Mouse (Mus musculus) heart, postnatal 36 days (tissue): ENCODE results near the gene Itpkb. TPM values are rescaled to one million over a fixed set of nuclear protein-coding genes. Genes with fewer than 3 reads are reported as not detected.

Experiments
- DNase-seq, 2 experiments: peaks; one replicate each; pipeline ENCODE4 v3.0.0; 2021 to 2022
- intact Hi-C: fragments of 180-260 bp; cut with DNase I; formaldehyde crosslinking; loops from one replicate; pipeline ENCODE4 v1.15.1; 2025
- total RNA-seq, 2 experiments: library from RNA; stranded (reverse); gene quantifications; 2 replicates each; pipeline ENCODE4 v1.2.3; 2021

The Itpkb gene
- total RNA-seq, 2 experiments from 2014 or later: 55.1 to 60.7 TPM

DNA sequence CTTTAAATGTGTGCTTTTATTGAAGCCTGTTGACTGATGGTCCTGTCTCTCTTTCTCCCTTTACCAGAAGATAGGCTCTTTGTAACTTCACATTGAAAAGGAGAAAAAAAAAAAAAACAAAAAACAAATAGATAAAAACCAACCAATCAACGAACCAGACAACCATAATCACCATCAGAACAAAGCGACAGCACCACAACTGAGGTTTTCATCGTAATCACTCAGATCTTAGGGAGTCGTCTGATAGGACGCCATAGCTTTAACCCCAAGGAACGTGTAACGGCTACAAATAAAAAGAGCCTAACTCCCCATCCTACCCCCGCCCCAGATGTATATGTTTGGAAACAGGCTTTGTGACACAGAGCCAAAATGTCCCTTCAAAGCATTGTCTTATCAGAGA lies 8.1 kb downstream of the Itpkb start:
- intact Hi-C loops: no loop called here
- DNase-seq: no peak

DNA sequence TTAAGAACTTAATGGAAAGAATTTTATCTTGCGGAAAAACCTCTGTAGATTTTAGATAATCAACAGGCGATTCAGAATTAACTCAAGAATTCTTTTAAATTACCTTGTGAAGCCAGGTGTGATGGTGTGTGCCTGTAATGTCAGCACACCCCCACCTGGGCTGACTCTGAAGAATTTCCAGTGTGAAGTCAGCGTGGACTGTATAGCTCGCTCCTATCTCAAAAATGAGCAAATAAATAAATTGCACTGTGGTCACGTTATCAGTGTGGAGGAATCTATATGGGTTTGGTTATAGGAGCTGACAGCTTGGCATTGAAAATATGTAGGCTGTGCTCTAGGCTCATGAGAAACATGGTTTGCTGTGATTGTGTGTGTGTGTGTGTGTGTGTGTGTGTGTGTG lies 8.9 kb downstream of the Itpkb start:
- no peak for DNase-seq
- intact Hi-C loops: no loop called here

DNA sequence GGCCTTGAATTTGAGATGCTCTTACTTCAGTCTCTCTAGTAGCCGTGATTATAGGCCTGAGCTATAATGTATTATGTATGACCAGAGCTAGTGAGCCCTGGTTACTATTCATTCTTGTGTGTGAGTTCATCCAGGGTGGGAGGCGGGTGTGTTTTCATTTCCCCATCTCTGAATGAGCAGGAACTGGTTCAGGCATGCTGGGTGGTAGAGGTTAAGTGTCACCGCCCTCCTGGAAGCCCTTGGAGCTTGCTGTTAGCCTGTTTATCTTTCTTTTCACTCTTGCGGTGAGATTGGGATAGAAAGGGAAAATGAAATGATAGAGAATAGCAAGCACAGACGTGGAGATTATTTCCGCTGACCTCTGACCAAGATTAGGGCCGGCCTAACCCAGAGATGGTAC lies 12.7 kb downstream of the Itpkb start:
- intact Hi-C loops: no loop called here
- no peak for DNase-seq

DNA sequence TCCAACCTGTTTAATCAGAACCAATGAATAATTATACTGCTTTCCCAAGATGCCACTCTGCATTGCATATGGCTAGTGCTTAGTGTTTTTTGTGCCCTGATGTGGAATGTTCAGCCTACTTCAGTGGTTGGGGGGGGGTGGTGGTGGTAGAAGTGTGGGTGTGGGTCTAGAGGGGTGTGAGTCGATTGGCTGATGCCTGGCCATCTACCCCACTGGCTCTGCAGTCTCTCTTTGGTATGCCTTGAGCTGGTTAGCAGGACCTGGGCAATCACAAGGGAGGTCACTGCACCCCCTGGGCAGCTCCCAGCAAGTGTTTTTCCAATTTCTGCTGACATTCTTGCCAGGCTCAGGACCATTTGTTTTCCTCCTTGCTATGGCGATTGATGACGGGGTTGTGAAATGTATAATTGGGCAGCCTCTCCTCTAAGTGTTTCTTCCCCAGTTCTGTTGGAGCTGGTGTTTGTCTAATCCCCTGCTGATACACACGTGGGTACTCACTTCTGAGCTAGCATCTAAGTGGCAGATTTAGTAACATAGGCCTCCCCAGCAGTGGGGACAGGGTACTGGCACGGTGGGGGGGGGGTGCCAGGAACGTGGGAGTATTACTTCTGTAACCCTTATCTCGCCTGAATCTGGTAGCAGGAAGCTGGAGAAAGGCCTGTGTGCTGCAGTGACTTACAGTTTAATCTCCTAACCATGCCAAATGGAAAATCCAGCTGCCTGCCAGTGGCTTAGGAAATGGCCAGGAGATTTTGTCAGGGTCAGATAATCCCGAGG lies 13.3 kb downstream of the Itpkb start:
- peak in 1 of 2 experiments; percentile 46 for DNase-seq
- intact Hi-C loops: no loop called here

DNA sequence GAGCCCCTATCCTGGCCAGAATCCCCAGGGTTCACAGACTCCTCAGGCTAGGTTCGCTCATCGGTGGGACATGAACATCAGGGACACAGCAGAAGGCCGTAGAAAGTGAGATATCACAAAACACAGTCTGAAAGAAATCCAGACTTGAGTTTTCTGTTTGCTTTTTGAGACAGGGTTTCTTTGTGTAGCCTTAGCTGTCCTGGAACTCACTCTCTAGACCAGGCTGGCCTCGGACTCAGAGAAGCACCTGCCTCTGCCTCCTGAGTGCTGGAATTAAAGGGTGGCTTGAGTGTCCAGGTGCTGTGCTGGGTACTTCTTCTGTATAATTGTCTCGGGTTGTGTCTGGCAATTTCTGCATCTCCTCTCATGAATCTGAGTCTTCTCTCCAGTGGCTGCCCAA lies 14.8 kb downstream of the Itpkb start:
- DNase-seq: no peak
- intact Hi-C loops: no loop called here

DNA sequence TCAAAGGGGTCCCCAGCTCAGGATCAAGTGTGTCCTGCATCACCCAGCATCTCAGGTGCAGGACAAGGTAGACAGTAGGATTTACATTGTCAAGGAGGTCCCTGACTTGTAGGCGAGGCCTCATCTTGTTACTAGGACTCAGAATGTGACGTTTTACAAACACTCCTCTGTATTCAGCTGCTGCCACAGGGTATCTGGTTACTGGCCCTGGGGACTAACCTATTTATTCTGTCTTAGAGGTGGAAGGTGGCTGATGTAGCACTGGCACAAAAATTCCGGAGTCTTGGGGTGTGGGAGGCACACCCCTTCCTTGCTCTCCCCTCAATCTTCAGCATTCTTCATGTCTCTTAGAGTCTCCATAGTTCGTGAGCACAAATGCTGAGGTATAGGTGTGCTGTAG lies 16.8 kb downstream of the Itpkb start:
- no peak for DNase-seq
- intact Hi-C loops: no loop called here

DNA sequence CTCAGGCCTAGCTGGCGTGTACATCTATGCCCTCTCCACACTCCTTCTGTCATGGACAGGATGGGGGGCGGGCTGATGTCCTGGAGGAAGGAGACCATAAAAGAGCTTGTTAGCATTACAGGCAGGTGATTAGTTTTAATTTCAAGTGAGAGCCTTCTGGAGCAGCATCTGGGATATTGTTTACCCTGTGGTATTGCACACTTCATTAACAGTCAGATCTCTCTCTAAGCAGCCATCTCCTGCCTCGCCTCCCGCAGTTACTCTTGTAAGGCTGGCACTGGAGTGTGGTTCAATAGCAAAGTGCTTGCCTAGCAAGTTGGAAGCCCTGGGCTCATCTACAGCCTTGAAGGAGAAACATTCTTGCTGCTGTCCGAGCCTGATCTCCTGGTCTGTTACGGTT lies 17.6 kb downstream of the Itpkb start:
- intact Hi-C loops: no loop called here
- DNase-seq: no peak

DNA sequence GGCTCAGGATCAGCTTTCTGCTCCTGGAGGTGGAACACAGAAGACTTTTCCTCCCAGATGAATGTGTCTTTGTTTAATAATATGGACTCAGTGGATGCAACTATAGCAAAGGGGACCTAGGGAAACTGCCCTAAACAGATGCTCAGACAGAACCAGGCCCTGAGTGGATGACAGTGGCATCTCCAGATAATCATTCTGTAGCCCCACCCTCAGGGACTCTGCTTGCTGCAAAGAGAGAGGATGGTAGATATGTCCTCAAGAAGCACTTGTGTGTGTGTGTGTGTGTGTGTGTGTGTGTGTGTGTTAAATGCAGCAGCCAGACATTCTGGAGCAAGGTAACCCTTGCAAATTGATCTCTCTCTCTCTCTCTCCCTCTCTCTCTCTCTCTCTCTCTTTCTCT lies 18.8 kb downstream of the Itpkb start:
- DNase-seq: no peak
- intact Hi-C loops: no loop called here

DNA sequence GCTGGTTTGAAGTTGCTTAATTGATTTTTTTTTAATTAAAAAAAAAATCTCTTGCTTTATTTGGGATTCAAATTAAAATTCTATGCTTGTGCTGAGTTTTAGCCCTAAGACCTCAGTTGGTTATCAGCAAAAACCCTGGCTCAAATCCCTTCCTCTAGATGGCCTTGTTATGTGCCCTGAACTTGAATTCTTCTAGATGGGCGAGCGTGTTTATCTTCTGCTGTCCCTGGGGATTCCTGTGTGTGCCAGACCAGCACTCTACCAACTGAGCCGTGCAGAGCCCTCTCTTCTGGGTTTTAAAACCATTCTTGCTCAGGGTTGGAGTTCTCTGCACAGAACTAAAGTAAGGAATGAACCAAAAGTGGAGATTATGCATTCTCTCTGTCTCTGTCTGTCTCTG lies 22.0 kb downstream of the Itpkb start:
- no peak for DNase-seq
- intact Hi-C loops: no loop called here

DNA sequence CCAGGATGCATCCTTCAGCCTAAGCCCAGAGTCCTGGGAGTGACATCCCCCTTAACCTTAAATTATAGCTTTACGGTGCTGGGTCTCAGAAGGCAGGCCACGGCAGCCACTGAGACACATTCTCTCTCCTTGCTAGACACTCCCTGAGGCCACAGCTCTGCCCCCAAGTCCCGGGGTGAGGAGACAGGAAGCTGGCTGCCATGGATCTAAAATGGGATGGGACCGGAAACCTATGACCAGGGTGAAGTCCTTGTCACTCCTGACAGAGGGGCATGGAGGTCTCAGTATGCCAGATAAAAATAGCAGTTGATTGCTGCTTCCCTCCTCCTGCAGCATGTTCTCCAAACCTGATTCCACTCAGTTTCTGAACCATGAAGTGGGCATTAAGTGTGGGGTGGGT lies 23.8 kb downstream of the Itpkb start:
- intact Hi-C loops: no loop called here
- no peak for DNase-seq

DNA sequence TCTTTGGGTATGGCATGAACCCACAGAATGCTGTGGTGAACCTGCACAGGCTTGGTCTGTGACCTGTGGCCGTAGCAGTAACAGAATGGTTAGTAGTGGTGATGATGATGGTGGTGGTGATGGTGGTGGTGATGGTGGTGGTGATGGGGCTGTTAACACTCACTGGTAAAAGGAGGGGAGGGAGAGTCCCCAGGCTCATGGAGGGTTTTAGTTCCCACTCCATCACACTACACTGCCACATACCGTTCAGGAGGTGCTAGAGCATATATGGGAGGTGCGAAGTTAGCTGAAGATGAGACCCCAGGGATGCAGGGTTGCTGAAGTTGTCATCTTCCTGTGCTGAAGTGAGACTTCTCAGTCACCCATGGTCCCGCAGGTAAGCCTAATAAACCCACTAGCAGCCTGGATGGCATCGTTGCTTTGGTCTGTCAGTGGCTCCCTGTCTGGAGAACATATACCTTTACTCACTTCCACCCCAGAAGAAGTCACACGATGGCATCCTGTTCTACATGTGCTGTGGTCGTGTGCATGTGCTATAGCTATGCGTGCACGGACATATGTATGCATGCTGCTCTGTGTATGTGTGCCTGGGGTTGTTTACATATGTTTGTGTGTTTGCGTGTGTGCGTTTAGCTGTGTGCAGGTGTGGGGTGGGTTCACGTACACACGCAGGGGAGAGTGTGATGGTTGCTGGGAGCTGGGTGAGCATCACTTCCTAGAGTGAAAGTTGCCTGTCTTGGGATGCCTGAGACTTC lies 24.9 kb downstream of the Itpkb start:
- DNase-seq: no peak
- intact Hi-C loops: no loop called here

DNA sequence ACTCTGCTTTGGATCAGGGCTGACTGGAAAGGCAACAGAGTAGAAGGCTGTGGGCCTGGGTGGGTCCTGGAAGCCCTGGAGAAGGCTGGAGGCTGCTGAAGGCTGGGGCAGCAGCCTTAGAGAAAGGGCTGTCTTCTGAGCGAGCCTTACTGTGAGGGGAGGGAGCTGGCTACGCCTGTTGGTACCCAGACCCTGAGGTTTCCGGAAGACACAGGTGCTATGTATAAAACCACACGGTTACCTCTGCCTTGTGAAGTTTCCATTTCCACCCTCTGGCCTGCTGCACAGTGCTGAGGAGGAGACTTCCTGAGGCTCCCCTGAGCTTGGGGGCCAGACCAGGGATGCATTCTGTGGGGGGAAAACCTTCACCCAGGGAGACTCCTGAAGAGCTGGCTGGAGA lies 25.9 kb downstream of the Itpkb start:
- no peak for DNase-seq
- intact Hi-C loops: no loop called here

DNA sequence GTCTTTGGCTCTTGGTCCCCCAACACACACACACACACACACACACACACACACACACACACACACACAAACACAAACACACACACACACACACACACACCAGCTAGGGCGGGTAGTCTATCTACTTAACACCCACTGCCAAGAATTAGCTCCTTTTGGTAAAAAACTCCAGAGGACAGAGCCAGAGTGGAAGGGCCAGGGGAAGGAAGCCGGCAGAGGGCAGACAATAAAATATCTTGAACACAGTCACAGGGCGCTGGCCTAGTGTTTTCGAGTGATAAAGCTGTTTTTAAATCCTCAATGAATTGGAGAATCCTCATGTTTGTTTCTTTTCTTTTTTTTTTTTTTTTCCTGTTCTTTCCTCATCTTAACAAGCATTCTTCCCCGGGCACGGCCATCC lies 26.6 kb downstream of the Itpkb start:
- intact Hi-C loops: no loop called here
- DNase-seq: no peak

DNA sequence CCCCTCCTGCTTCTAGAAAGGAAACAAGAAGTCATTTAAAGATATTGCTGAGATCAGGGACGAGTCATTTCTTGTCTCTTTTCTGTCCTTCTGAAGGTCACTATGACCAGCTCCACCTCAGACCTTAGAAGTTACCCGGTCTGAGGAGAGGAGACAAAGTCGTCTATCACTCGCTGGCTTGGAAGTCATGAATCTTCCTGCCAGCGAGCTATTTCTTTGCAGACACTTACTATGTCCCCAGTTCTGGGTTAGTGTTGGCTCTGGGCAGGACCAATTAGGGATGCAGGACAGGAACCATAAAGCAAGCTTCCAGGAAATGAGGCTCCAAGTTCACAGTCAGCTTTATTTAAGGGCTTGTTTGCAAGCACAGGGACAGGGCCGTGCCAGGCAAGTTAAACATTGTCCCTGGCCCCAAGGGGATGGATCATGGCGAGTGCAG lies 27.6 kb downstream of the Itpkb start:
- intact Hi-C loops: no loop called here

DNA sequence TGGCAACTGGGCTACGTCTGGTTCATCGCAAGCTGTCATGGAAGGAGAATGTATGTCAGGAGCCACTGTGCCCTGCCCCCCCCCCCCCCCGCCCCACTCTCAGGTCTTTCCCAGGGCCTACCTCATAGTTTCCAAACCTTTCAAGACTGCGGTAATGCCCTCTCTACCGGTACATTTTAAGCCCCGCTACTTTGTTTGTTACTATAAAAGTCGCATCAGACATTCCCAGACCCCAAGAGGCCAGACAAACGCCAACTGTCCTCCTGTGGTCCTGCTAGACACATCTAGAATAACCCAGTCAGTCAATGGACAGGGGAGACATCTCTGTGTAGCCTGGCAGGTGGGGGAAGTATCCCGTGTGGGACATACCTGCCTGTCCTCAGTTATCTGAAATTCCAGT lies 28.2 kb downstream of the Itpkb start:
- no peak for DNase-seq
- intact Hi-C loops: no loop called here

More for the DNA sequence above, 27.6 kb downstream of the Itpkb start:
- DNase-seq: no peak

DNA sequence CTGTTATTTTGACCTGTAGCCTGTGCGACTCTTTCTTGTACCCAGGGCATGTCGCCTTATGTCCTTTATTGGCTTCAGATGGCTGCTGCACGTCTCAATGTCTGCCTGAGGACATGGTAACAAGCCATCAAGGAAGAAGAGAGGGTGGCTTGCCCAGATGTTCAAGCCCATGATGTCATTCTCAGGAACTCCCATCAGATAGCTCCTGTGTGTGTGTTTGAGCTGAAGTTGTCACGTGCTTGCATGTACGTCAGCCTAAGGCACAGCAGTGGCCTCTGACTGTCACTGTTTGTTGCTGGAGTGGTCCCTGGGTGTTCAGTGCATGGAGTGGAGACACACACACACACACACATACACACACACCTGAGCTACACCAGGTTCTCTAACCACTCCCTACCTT lies 29.0 kb downstream of the Itpkb start:
- intact Hi-C loops: no loop called here
- DNase-seq: no peak

DNA sequence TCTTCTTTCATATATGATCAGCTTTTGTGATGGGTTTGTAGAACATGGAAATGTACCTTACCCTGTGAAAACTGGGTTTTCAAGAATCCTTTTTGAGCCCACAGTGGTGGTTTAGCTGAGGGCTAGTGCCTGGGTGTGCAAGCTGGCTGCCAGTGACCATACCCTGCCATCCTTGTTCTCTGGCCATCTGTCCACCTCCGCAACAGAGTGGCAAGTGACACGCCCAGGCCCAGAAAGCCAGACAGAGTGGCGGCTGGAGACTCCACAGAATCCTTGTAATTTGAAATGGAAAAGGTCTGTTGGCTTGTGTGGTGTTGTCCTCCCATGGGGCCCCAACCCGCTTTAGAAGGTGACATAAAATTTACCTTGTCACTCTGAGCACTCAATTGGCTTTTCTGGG lies 31.9 kb downstream of the Itpkb start:
- no peak for DNase-seq
- intact Hi-C loops: no loop called here

DNA sequence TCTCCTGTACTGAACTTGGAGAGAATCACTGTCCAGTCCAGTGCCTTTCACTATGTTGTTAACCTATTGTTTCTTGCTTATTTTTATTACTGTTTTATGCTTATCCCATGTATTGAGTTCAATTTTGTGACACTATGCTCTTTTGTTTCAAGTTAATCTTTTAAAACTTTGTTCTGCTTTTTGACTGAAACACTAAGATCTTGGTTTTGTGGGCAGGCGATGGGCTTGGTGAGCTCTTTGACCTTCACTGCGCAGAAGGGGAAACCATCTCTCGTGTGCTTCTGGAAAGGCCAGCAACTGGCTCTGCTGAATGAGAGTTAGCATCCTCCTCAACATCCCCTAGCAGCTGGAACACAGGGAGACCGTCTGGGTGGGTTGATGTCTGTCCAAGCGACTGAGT lies 32.6 kb downstream of the Itpkb start:
- DNase-seq: no peak
- intact Hi-C loops: no loop called here

DNA sequence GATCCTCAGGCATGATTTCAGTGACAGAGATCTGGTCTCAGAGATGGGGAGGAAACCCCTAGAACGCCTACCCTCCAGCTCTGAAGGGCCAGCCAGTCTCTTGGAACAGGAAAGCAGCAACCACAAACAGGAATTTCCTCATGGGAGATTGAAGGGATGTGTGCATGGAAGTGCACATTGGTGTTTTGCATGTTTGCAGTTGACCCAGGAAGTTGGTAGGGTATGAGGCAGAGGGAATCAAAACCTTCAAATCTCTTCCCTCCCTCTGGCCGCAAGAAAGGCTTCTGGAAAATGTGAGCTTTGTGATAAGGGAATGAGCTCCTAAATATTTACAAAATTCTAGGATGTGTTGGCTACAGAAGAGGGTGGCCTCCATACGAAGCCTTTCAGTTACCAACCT lies 33.0 kb downstream of the Itpkb start:
- intact Hi-C loops: no loop called here
- no peak for DNase-seq

DNA sequence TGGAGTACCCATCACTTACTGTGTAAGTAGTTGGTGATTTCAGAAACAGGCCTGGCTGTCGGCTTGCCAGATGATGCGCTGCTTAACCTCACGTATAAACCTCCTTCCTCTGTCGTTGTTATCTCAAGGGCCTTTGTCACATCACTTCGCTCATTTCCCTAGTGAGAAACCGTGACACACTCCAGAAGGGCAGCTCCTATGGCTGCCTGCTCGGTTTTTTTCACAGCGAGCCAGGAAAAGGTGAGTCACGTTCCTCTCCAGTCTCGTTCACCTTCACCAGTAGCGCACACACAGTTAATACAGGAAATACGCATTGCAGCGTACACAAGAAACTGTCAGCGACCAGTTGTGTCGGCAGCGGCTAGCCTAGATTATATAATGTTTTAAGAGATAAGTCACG lies 33.7 kb downstream of the Itpkb start:
- DNase-seq: no peak
- intact Hi-C loops: no loop called here

DNA sequence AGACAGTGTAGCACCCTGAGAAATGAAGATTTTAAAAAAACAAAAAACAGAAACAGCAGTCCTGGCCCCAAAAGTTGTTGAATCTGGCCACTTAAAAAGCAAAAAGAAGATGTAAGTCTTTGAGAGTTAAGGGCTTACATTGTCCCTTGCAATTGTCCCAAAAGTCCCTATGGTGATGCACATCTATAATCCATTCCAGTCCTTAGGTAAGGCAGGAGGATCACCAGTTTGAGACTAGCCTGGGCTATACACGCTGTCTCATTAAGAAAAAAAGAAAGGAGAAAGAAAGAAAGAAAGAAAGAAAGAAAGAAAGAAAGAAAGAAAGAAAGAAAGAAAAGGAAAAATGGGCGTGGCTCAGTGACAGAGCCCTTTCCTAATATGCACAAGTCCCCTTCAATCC lies 34.4 kb downstream of the Itpkb start:
- intact Hi-C loops: no loop called here
- DNase-seq: no peak

DNA sequence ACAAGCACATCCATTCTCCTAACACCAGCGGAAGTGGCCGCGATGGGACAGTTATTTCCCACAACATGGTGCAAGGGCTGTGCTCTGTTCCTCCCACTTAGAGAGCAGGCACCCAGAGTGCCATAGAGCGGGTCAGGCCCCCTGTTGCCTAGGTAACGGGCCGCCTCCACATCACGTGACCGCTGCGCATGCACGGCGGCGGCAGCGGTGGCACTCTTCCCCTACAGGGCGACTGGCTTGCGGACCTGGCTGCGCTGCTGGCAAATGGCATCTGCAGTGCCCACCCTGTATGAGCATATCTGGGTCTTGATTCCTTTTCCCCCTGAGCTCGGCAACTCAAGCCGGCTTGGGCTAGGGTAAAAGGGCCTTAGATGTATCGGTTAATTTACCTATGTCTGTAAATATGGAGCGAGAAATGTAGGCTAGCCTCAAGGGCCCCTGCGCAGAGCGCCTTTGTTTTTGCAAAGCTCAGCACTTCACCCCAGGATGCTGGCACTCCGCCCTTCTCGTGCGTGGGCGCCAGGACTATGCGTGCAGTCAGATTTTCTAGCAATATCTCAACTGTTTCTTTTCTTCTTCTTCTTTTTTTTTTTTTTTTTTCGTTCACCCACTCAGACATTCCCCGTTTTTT lies 35.0 kb downstream of the Itpkb start:
- DNase-seq: peak; percentile 87 to 89
- intact Hi-C loops: no loop called here
